Mouse (Mus musculus) liver, embryonic 15.5 days (tissue): ENCODE results near the gene Fam133b. TPM values are rescaled to one million over a fixed set of nuclear protein-coding genes. Genes with fewer than 3 reads are reported as not detected.
"Not testable (repeated sequence)": the region's sequence is repeated elsewhere in the genome, so short reads cannot be mapped to it uniquely, and the experiment has no call there.

ENCODE experiments used
- ATAC-seq: fragments of 200-750 bp; cut with Nextera tagmentation; 2 replicates; pipeline ENCODE4 v1.8.0; 2017; ENCODE audit warnings: moderate number of reproducible peaks, mild to moderate bottlenecking, moderate library complexity; ENCODE audit not compliant: insufficient read depth
- H3K27ac ChIP-seq: fragments of 300-500 bp; sonication (generic); replicated peaks from 2 replicates; pipeline ENCODE4 v1.5.1; 2015; ENCODE audit warnings: mild to moderate bottlenecking, inconsistent platforms
- H3K27me3 ChIP-seq: fragments of 300-500 bp; sonication (generic); 2 replicates; pipeline ENCODE4 v1.6.1; 2015; ENCODE audit warnings: mild to moderate bottlenecking, inconsistent platforms
- H3K36me3 ChIP-seq: fragments of 300-500 bp; sonication (generic); replicated peaks from 2 replicates; pipeline ENCODE4 v1.6.1; 2015; ENCODE audit warnings: moderate library complexity, mild to moderate bottlenecking, inconsistent platforms
- H3K4me1 ChIP-seq: fragments of 300-500 bp; sonication (generic); replicated peaks from 2 replicates; pipeline ENCODE4 v1.6.1; 2015; ENCODE audit warnings: inconsistent platforms
- H3K4me2 ChIP-seq: fragments of 300-500 bp; sonication (generic); 2 replicates; pipeline ENCODE4 v1.6.1; 2015; ENCODE audit warnings: moderate library complexity, mild to moderate bottlenecking, inconsistent platforms
- H3K4me3 ChIP-seq: fragments of 300-500 bp; sonication (generic); replicated peaks from 2 replicates; pipeline ENCODE4 v1.5.1; 2015; ENCODE audit warnings: mild to moderate bottlenecking, inconsistent platforms
- H3K9ac ChIP-seq: fragments of 300-500 bp; sonication (generic); 2 replicates; pipeline ENCODE4 v1.6.1; 2015; ENCODE audit warnings: moderate library complexity, mild to moderate bottlenecking, inconsistent platforms
- H3K9me3 ChIP-seq: fragments of 300-500 bp; sonication (generic); replicated peaks from 2 replicates; pipeline ENCODE4 v1.6.1; 2016; ENCODE audit warnings: inconsistent platforms
- WGBS: fragments of 180-500 bp; shearing (Covaris S2); methylation state at CpG from one replicate; pipeline ENCODE4 v1.1.7; 2015; ENCODE audit warnings: mixed read lengths; ENCODE audit not compliant: insufficient replicate concordance; 5-methylcytosine and 5-hydroxymethylcytosine counted together
- polyA plus RNA-seq: library from polyadenylated mRNA; unstranded; fragments of >200 nt; fragmentation: Nextera tagmentation; extraction: Ambion mirVana; gene quantifications from 2 replicates; pipeline ENCODE4 v1.2.1, GENCODE M21; 2015

The Fam133b gene
- polyA plus RNA-seq, 1 experiment from 2014 or later, result 9.2 TPM

- no peaks in the 10 kb centered on the region for H3K27me3 ChIP-seq
- WGBS, result 85% methylated on average over 7 of the region's 7 CpGs
- no peak overlapping the region for H3K4me3 ChIP-seq
- no peak overlapping the region for H3K9ac ChIP-seq
- no peak for ATAC-seq
- no peaks in the 10 kb centered on the region for H3K4me1 ChIP-seq
- no peak overlapping the region for H3K4me2 ChIP-seq
- H3K9me3 ChIP-seq, result no peaks in the 10 kb centered on the region
- H3K27ac ChIP-seq, result no peak overlapping the region
- H3K36me3 ChIP-seq, result peaks cover 41% of the 10 kb centered on the region
Measured at GRCm38 (mm10) chr5:3609241-3609640, 65.6 kb downstream of the Fam133b start.

GRCm38 (mm10) chr5:3611835-3612234, 68.2 kb downstream of the Fam133b start:
- peaks cover 34% of the 10 kb centered on the region for H3K36me3 ChIP-seq
- not testable (repeated sequence) for H3K27me3 ChIP-seq, H3K4me2 ChIP-seq, H3K9ac ChIP-seq, ATAC-seq, H3K27ac ChIP-seq, H3K4me1 ChIP-seq, H3K9me3 ChIP-seq, H3K4me3 ChIP-seq
- WGBS, result 75% methylated on average over 2 of the region's 2 CpGs

Other genes starting within 250 kb of the Fam133b start
- 19.2 and 19.3 TPM in 2 replicates for gene Cdk6, start 202.3 kb upstream of the Fam133b start, polyA plus RNA-seq
- 1.3 and 1.4 TPM in 2 replicates for gene 1700109H08Rik, start 27.7 kb downstream of the Fam133b start, polyA plus RNA-seq
- 4.8 and 5.4 TPM in 2 replicates for gene Pex1, start 52.2 kb downstream of the Fam133b start, polyA plus RNA-seq
- 4.9 and 5.6 TPM in 2 replicates for gene Rbm48, start 52.8 kb downstream of the Fam133b start, polyA plus RNA-seq
- gene Tmbim7, start 107.3 kb downstream of the Fam133b start, polyA plus RNA-seq, result not detected in 2 replicates
- gene Gatad1, start 113.4 kb downstream of the Fam133b start, polyA plus RNA-seq, result 19.8 and 22.6 TPM in 2 replicates